Mouse (Mus musculus) heart, adult 2 months (tissue): ENCODE measurements at regions not wholly inside any gene's neighbourhood (a gene's known extent, or its start where the extent isn't known, plus 50 kb on each side); places are given as distances from the start of the nearest gene placed in this dataset.

Experiments
- CTCF ChIP-seq: fragments of 200-600 bp; IDR thresholded peaks from 2 replicates; pipeline ENCODE4 v1.8.1; 2022; ENCODE audit warnings: antibody characterized with exemption, mild to moderate bottlenecking, moderate library complexity
- EP300 ChIP-seq: fragments of 200-500 bp; IDR thresholded peaks from 2 replicates; pipeline ENCODE4 v1.6.1; 2011; ENCODE audit warnings: low read depth, low read length, control low read depth; ENCODE audit not compliant: insufficient read depth
- POLR2A ChIP-seq: fragments of 200-500 bp; IDR thresholded peaks from 2 replicates; pipeline ENCODE4 v1.6.1; 2011; ENCODE audit warnings: mild to moderate bottlenecking, low read depth, low read length, control low read depth; ENCODE audit not compliant: insufficient read depth

DNA sequence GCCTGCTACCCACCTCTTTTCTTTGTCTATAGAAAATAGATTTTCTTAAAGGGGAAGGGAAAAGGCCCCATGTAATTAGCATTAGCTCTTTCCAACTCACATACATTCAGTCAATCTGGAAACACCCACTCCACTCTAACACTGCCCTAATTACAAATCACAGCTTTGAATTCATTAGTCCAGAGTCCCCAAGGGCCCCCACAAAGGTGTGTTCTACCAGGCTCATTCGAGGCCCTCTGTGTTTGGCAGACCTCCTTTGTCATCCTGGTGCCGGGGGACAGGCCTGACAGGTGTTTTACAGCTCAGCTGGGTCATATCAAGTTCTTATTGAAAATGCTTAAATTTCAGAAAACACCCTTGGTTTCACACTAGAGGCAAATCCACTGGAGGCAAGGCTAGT, 234.3 kb downstream of the Rab11fip2 start:
- TF ChIP-seq CTCF (no peak), POLR2A (no peak), EP300 (no peak)
